Mouse (Mus musculus) hindbrain, embryonic 11.5 days (tissue): ENCODE measurements around the gene Cilp. TPM values are rescaled to one million over a fixed set of nuclear protein-coding genes. Genes with fewer than 3 reads are reported as not detected.

ENCODE experiments used
- ATAC-seq: fragments of 200-750 bp; cut with Nextera tagmentation; 2 replicates; pipeline ENCODE4 v1.8.0; 2017; ENCODE audit warnings: mild to moderate bottlenecking, moderate TSS enrichment, moderate library complexity; ENCODE audit not compliant: low FRiP score
- DNase-seq: peaks from one replicate; pipeline ENCODE4 v3.0.0-alpha.2; 2015; ENCODE audit warnings: low spot score
- H3K27ac ChIP-seq: fragments of 300-500 bp; sonication (generic); 2 replicates; pipeline ENCODE4 v1.5.1; 2014; ENCODE audit warnings: mild to moderate bottlenecking, low read depth, low read length
- H3K27me3 ChIP-seq: fragments of 300-500 bp; sonication (generic); 2 replicates; pipeline ENCODE4 v1.6.1; 2014; ENCODE audit warnings: mild to moderate bottlenecking, low read length, moderate library complexity, mixed read lengths; ENCODE audit not compliant: control insufficient read depth, insufficient read depth
- H3K36me3 ChIP-seq: fragments of 300-500 bp; sonication (generic); 2 replicates; pipeline ENCODE4 v1.6.1; 2014; ENCODE audit warnings: mild to moderate bottlenecking, low read length, moderate library complexity, mixed read lengths; ENCODE audit not compliant: control insufficient read depth, insufficient read depth
- H3K4me1 ChIP-seq: fragments of 300-500 bp; sonication (generic); replicated peaks from 2 replicates; pipeline ENCODE4 v1.6.1; 2014; ENCODE audit warnings: low read length, mixed read lengths; ENCODE audit not compliant: control insufficient read depth, insufficient read depth
- H3K4me2 ChIP-seq: fragments of 300-500 bp; sonication (generic); replicated peaks from 2 replicates; pipeline ENCODE4 v1.6.1; 2014; ENCODE audit warnings: mild to moderate bottlenecking, low read depth, low read length
- H3K4me3 ChIP-seq: fragments of 300-500 bp; sonication (generic); 2 replicates; pipeline ENCODE4 v1.5.1; 2014; ENCODE audit warnings: low read depth, low read length
- H3K9ac ChIP-seq: fragments of 300-500 bp; sonication (generic); 2 replicates; pipeline ENCODE4 v1.6.1; 2014; ENCODE audit warnings: low read depth, low read length
- H3K9me3 ChIP-seq: fragments of 300-500 bp; sonication (generic); 2 replicates; pipeline ENCODE4 v1.6.1; 2016; ENCODE audit warnings: low read length; ENCODE audit not compliant: control insufficient read depth
- WGBS: fragments of 180-500 bp; shearing (Covaris S2); extraction: QIAGEN DNeasy Blood & Tissue Kit; methylation state at CpG from one replicate; pipeline ENCODE4 v1.1.7; 2014; 5-methylcytosine and 5-hydroxymethylcytosine counted together
- polyA plus RNA-seq: library from polyadenylated mRNA; unstranded; fragments of >200 nt; fragmentation: Nextera tagmentation; extraction: Ambion mirVana; gene quantifications from 2 replicates; pipeline ENCODE4 v1.2.1, GENCODE M21; 2014

Cilp gene
- polyA plus RNA-seq, 1 experiment from 2014 or later: 0.31 TPM

DNA sequence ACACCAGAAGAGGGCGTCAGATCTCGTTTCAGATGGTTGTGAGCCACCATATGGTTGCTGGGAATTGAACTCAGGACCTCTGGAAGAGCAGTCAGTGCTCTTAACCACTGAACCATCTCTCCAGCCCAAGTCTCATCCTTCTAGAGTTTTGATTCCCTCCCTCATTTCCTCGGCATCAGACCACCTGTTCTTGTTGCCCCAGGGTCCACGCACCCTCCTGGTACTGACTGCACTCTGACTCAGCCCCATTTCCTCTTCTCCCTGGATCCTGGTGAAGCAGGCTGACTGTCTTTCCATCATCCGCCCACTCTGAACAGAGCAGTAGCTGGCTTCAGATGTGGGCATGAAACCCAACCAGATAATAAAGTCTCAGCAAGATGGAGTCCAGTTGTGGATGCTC lies 23.0 kb upstream of the Cilp start:
- no peaks in the 10 kb centered on the region for H3K9me3 ChIP-seq
- H3K9ac ChIP-seq: no peak overlapping the region
- WGBS: 74% methylated on average over 5 of the region's 5 CpGs
- H3K36me3 ChIP-seq: no peaks in the 10 kb centered on the region
- H3K4me1 ChIP-seq: no peaks in the 10 kb centered on the region; the same call in 1 of the 2 replicates
- no peak overlapping the region for H3K4me3 ChIP-seq
- no peak overlapping the region for H3K27ac ChIP-seq
- ATAC-seq (no peak), DNase-seq (no peak)
- H3K27me3 ChIP-seq: no peaks in the 10 kb centered on the region
- no peak overlapping the region for H3K4me2 ChIP-seq

DNA sequence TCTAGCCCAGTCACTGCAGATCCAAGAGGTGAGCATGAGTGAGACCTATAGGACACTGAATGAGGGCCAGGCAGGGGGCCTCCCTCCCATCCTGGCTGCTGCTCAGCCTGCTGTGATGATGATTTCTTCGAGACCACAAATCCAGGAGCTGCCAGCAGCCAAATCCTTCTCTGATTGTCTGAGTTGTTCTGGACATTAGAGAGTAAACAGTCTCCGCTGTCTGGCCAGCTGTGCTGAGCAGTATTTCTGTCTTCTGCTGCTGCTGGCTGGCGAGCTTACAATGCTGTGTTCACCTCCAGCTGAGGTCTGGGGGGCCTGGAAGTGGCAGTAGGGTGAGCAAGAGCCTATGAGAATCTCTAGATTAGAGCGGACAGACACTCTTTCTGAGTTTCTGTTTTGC lies 21.7 kb upstream of the Cilp start:
- Histone ChIP-seq H3K4me2 (no peak overlapping the region), H3K4me3 (no peak overlapping the region), H3K27me3 (no peaks in the 10 kb centered on the region), H3K9me3 (no peaks in the 10 kb centered on the region), H3K4me1 (no peaks in the 10 kb centered on the region; the same call in 1 of the 2 replicates), H3K9ac (no peak overlapping the region), H3K36me3 (no peaks in the 10 kb centered on the region), H3K27ac (no peak overlapping the region)
- DNase-seq (no peak), ATAC-seq (no peak)
- WGBS: 56% methylated on average over 4 of the region's 4 CpGs

DNA sequence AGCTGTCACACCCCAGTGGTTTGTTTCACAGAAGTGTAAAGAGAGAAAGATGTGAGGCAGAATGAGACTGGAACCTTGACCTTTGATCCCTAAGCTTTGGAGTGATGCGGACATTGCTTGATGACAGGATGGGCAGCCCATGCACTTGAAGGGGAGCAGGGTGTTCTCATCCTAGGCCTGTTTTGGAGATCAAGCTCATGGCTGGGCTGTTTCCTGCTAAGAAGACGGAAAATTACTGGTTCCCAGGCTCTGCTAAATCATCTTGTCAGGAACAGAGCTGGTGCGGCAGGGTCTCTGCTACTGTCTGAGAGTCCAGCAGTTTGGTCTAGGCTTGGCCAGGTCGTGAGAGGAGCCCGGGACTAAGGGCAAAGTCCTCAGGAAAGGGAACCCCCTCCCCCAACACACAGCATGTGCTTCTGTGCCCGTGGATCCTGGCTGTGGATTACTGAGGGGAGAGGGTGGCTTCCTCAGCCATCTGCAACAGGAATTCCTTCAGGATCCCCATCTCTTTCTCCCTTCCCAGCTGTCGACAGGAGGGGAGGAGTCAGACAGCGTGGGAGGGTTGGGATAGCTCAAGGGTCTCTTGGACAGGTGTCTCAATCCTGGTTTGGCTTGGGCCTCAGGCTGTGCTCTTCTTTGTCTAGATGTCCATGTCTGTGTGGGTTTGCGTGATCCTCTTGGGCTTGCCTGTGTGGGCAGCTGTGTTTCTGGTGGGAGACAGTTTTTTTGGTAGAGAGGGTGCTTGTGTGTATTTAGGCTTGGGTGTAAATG lies 20.8 kb upstream of the Cilp start:
- Histone ChIP-seq H3K4me1 (no peaks in the 10 kb centered on the region; the same call in 1 of the 2 replicates), H3K27me3 (no peaks in the 10 kb centered on the region), H3K27ac (no peak overlapping the region), H3K36me3 (no peaks in the 10 kb centered on the region), H3K4me3 (no peak overlapping the region), H3K9me3 (no peaks in the 10 kb centered on the region), H3K9ac (no peak overlapping the region), H3K4me2 (no peak overlapping the region)
- ATAC-seq (no peak), DNase-seq (no peak)
- WGBS: 65% methylated on average over 9 of the region's 9 CpGs

DNA sequence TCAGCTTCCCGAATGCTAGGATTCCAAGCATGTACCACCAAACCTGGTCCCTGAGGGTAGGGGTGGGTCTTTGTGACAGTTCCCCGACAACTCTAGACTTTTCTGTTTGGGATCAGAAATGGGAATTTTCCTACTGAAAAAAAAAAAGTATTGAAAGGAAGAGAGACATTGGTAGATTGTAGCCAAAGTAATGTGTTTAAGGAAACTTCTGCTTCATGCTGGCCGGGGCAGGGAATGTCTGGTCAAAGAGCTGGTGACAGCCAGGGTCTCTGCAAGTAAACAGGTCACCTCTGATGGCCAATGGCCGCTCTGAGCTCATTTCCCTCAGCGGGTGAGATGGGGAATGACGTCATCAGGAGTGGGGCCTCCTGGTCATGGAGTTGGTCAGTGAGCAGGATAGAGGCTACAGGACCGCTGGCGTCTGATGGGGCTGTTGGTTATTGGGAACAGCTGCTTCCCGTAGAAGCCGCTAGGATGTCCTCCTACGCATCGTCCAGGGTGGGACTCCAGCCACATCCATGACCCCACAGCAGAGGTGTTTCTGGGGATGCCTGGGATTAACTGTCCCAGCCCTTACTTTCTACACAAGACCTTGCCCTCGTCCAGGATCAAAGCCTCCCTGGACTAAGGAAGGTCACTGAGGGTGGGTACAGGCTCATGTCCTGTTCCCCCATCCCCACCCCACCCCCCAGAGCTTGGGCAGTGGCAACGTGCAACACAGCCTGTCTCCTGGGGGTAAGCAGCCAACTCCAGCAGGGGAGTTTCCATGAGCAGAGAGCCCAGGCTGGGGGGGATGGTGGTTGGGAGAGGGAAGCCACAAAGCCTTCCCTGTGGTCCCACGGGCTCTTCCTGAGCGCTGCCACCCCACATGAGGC lies 17.2 kb upstream of the Cilp start:
- no peak for ATAC-seq
- DNase-seq: no peak
- Histone ChIP-seq H3K4me2 (no peak overlapping the region), H3K36me3 (no peaks in the 10 kb centered on the region), H3K27ac (no peak overlapping the region), H3K9ac (no peak overlapping the region), H3K4me1 (no peaks in the 10 kb centered on the region; the same call in 1 of the 2 replicates), H3K27me3 (no peaks in the 10 kb centered on the region), H3K9me3 (no peaks in the 10 kb centered on the region), H3K4me3 (no peak overlapping the region)
- WGBS: 75% methylated on average over 16 of the region's 16 CpGs

DNA sequence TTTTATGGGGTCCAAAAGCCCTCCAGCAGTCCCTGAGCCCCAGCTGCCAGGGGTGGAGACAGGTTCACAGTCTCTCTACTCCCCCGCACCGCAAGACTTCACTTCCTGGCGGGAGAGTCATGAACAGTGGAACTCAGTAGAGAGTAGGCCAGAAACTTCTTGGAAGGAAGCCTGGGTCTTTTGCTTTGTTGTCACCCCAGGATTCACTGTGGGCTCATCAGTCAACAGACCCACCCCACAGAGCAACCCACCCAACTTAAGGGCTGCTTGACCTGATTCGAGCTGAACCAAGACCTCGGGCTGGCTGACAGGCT lies 16.6 kb upstream of the Cilp start:
- ATAC-seq: no peak
- no peaks in the 10 kb centered on the region for H3K27me3 ChIP-seq
- H3K27ac ChIP-seq: no peak overlapping the region

DNA sequence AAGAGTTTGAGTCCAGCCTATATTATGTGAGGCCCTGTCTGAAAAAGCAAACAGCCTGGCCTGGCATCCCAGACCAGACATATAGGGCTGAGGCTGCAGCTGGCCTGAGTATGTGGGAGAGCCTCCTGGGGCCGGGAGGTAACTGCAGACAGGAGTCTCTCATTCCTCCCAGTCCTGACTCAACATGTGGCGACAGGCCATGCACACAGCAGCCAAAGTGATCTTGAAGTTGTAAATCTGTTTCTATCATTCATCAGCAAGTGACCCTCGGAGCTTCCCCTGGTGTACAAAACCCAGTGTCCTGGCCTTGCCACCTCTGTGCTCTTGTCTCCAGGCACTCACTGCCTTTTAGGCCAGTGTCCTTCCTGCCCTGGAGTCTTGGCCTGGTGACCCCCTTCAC lies 13.0 kb upstream of the Cilp start:
- 79% methylated on average over 3 of the region's 3 CpGs for WGBS
- H3K9ac ChIP-seq: no peak overlapping the region
- no peak for DNase-seq

More for the DNA sequence above, 16.6 kb upstream of the Cilp start:
- Histone ChIP-seq H3K9ac (no peak overlapping the region), H3K4me3 (no peak overlapping the region), H3K4me2 (no peak overlapping the region), H3K4me1 (no peaks in the 10 kb centered on the region; the same call in 1 of the 2 replicates), H3K36me3 (no peaks in the 10 kb centered on the region), H3K9me3 (no peaks in the 10 kb centered on the region)
- no peak for DNase-seq
- 91% methylated on average over 5 of the region's 5 CpGs for WGBS

GRCm38 (mm10) chr9:65255906-65256600 lies 8.9 kb upstream of the Cilp start:
- H3K27ac ChIP-seq: no peak overlapping the region
- no peak for ATAC-seq
- no peak overlapping the region for H3K4me2 ChIP-seq
- no peak overlapping the region for H3K9ac ChIP-seq
- 74% methylated on average over 11 of the region's 11 CpGs for WGBS
- no peaks in the 10 kb centered on the region for H3K4me1 ChIP-seq
- H3K27me3 ChIP-seq: no peaks in the 10 kb centered on the region
- H3K4me3 ChIP-seq: no peak overlapping the region
- H3K36me3 ChIP-seq: no peaks in the 10 kb centered on the region
- no peaks in the 10 kb centered on the region for H3K9me3 ChIP-seq
- no peak for DNase-seq

More for the DNA sequence above, 13.0 kb upstream of the Cilp start:
- Histone ChIP-seq H3K4me1 (no peaks in the 10 kb centered on the region), H3K4me3 (no peak overlapping the region), H3K9me3 (no peaks in the 10 kb centered on the region), H3K36me3 (no peaks in the 10 kb centered on the region), H3K27ac (no peak overlapping the region), H3K27me3 (no peaks in the 10 kb centered on the region), H3K4me2 (no peak overlapping the region)
- ATAC-seq: no peak

DNA sequence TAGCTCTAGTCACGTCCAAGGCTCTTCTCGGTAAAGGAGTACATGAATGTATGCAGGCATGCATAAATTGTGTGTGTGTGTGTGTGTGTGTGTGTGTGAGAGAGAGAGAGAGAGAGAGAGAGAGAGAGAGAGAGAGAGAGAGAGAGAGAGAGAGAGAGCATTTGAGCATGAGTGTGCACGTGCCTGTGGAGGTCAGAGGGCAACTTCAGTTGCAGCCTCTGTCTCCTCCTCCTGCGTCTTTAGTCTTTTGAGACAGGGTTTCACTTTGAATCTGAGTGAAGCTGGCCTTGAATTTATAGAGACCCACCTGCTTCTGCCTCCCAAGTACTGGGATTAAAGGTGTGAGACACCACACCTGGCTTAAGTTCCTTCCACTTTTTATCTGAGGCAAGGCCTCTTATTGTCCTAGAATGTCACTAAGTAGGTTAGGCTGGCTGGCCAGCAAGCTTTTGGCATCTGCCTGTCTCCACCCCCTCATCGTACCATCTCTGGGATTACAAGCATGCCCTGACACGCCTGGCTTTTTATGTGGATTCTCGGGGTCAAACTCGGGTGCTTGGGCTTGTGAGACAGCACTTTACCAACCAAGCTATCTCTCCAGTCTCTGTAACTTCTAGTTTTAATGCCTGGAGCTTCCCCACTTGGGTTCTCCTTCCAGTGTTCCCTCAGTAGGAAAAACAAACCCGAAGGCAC lies 7.6 kb upstream of the Cilp start:
- Histone ChIP-seq H3K4me1 (no peaks in the 10 kb centered on the region), H3K36me3 (no peaks in the 10 kb centered on the region), H3K27me3 (no peaks in the 10 kb centered on the region), H3K4me3 (no peak overlapping the region), H3K4me2 (no peak overlapping the region), H3K9me3 (no peaks in the 10 kb centered on the region), H3K27ac (no peak overlapping the region), H3K9ac (no peak overlapping the region)
- WGBS: 72% methylated on average over 9 of the region's 9 CpGs
- ATAC-seq (no peak), DNase-seq (no peak)
